Mouse (Mus musculus): ENCODE measurements at regions not wholly inside any gene's neighbourhood (a gene's known extent, or its start where the extent isn't known, plus 50 kb on each side); places are given as distances from the start of the nearest gene placed in this dataset.

- in situ Hi-C loops (cut with MboI; ENCODE audit: low pct_ligation_motif_present, low pct_unique_long_range_greater_than_20kb, low sequenced_read_pairs) = no loop called here
- peaks cover 2 to 15% of the 10 kb centered on the region in 2 experiments; a peak in 3 of 4 replicates for H3K4me1 ChIP-seq (ENCODE audit: control insufficient read depth in 1 of 2, insufficient read depth in 2 of 2)
- no peak overlapping the region for H3K27ac ChIP-seq (ENCODE audit: insufficient read depth, low read depth)
- H3K9me3 ChIP-seq (replicated peaks; ENCODE audit: low read length) = no peaks in the 10 kb centered on the region
- DNase-seq (ENCODE audit: extremely low read depth) = no peak
- H3K4me3 ChIP-seq (replicated peaks in 1 of 3; ENCODE audit: low read depth in 2 of 3, low read length in 2 of 3, poor library complexity in 1 of 3) = no peak overlapping the region
- no peaks in the 10 kb centered on the region for H3K79me2 ChIP-seq (replicated peaks; ENCODE audit: control insufficient read depth, extremely low read depth, insufficient read depth, poor library complexity, severe bottlenecking)
- TF ChIP-seq POLR2A (IDR thresholded peaks at IDR 0.05; ENCODE audit: low read depth, low read length) (no peak), CHD1 (IDR thresholded peaks at IDR 0.05; ENCODE audit: low read depth, low read length) (no peak)
- no peak overlapping the region for H3K4me2 ChIP-seq (ENCODE audit: insufficient read depth, low read depth, poor library complexity, severe bottlenecking)
- H3K9ac ChIP-seq (ENCODE audit: insufficient read depth, low read depth) = no peak overlapping the region
- no peaks in the 10 kb centered on the region for H3K27me3 ChIP-seq (replicated peaks)
- H3K36me3 ChIP-seq (replicated peaks in 1 of 2; ENCODE audit: control insufficient read depth in 1 of 2, insufficient read depth in 1 of 2, low read length in 1 of 2) = no peaks in the 10 kb centered on the region
- dilution Hi-C loops (cut with MboI; ENCODE audit: extremely low pct_ligation_motif_present, extremely low pct_unique_long_range_greater_than_20kb, low sequenced_read_pairs) = no loop called here
These were observed 69.2 kb downstream of the Gpr65 start for GRCm38 (mm10) chr12:98337644-98338043.

GRCm38 (mm10) chr12:98339536-98339935, 71.1 kb downstream of the Gpr65 start:
- no peak overlapping the region for H3K4me2 ChIP-seq (ENCODE audit: insufficient read depth, low read depth, poor library complexity, severe bottlenecking)
- in situ Hi-C loops (cut with MboI; ENCODE audit: low pct_ligation_motif_present, low pct_unique_long_range_greater_than_20kb, low sequenced_read_pairs) (no loop called here), dilution Hi-C loops (cut with MboI; ENCODE audit: extremely low pct_ligation_motif_present, extremely low pct_unique_long_range_greater_than_20kb, low sequenced_read_pairs) (no loop called here)
- H3K4me3 ChIP-seq (replicated peaks in 1 of 3; ENCODE audit: low read depth in 2 of 3, low read length in 2 of 3, poor library complexity in 1 of 3) = no peak overlapping the region
- no peaks in the 10 kb centered on the region for H3K36me3 ChIP-seq (replicated peaks in 1 of 2; ENCODE audit: control insufficient read depth in 1 of 2, insufficient read depth in 1 of 2, low read length in 1 of 2)
- H3K27ac ChIP-seq (ENCODE audit: insufficient read depth, low read depth) = no peak overlapping the region
- no peaks in the 10 kb centered on the region for H3K27me3 ChIP-seq (replicated peaks)
- no peaks in the 10 kb centered on the region for H3K79me2 ChIP-seq (replicated peaks; ENCODE audit: control insufficient read depth, extremely low read depth, insufficient read depth, poor library complexity, severe bottlenecking)
- H3K9ac ChIP-seq (ENCODE audit: insufficient read depth, low read depth) = no peak overlapping the region
- H3K4me1 ChIP-seq (ENCODE audit: control insufficient read depth in 1 of 2, insufficient read depth in 2 of 2) = peaks cover 2 to 28% of the 10 kb centered on the region in 2 experiments; a peak in 3 of 4 replicates
- TF ChIP-seq MAZ (IDR thresholded peaks at IDR 0.05; ENCODE audit: low read depth, low read length) (no peak), JUND (conservative IDR thresholded peaks at IDR 0.05; ENCODE audit: low read depth, low read length) (no peak), NRF1 (IDR thresholded peaks at IDR 0.05; ENCODE audit: low read depth, low read length) (no peak), ETS1 (conservative IDR thresholded peaks at IDR 0.05; ENCODE audit: low read depth, low read length) (no peak), POLR2A (IDR thresholded peaks at IDR 0.05; ENCODE audit: low read depth, low read length) (no peak), IRF4 (IDR thresholded peaks at IDR 0.05; ENCODE audit: low read depth, low read length) (no peak), MYC (IDR thresholded peaks at IDR 0.05; ENCODE audit: low read depth, low read length) (no peak), USF1 (IDR thresholded peaks at IDR 0.05; ENCODE audit: low read depth, low read length) (no peak), KAT2A (IDR thresholded peaks at IDR 0.05; ENCODE audit: insufficient replicate concordance, low read length) (no peak), ZC3H11A (IDR thresholded peaks at IDR 0.05; ENCODE audit: low read depth, low read length) (no peak), POLR2AphosphoS2 (IDR thresholded peaks at IDR 0.05; ENCODE audit: low read depth, low read length) (no peak), BHLHE40 (IDR thresholded peaks at IDR 0.05; ENCODE audit: low read depth, low read length) (no peak), MAX (IDR thresholded peaks at IDR 0.05; ENCODE audit: low read length) (no peak), CHD1 (IDR thresholded peaks at IDR 0.05; ENCODE audit: low read depth, low read length) (no peak), TCF12 (IDR thresholded peaks at IDR 0.05; ENCODE audit: low read depth, low read length) (no peak), ZKSCAN1 (IDR thresholded peaks at IDR 0.05; ENCODE audit: borderline replicate concordance, low read depth, low read length) (no peak), CHD2 (IDR thresholded peaks at IDR 0.05; ENCODE audit: low read length) (no peak), SIN3A (IDR thresholded peaks at IDR 0.05; ENCODE audit: low read length) (no peak), GABPA (IDR thresholded peaks at IDR 0.05; ENCODE audit: insufficient replicate concordance, low read depth, low read length) (no peak), HCFC1 (IDR thresholded peaks at IDR 0.05; ENCODE audit: low read depth, low read length) (no peak)
- no peak for DNase-seq (ENCODE audit: extremely low read depth)
- H3K9me3 ChIP-seq (replicated peaks; ENCODE audit: low read length) = no peaks in the 10 kb centered on the region
